Mouse (Mus musculus): ENCODE data around the gene Taok1.
"Not testable (repeated sequence)": the region's sequence is repeated elsewhere in the genome, so short reads cannot be mapped to it uniquely, and the experiment has no call there.

Gene Taok1

DNA sequence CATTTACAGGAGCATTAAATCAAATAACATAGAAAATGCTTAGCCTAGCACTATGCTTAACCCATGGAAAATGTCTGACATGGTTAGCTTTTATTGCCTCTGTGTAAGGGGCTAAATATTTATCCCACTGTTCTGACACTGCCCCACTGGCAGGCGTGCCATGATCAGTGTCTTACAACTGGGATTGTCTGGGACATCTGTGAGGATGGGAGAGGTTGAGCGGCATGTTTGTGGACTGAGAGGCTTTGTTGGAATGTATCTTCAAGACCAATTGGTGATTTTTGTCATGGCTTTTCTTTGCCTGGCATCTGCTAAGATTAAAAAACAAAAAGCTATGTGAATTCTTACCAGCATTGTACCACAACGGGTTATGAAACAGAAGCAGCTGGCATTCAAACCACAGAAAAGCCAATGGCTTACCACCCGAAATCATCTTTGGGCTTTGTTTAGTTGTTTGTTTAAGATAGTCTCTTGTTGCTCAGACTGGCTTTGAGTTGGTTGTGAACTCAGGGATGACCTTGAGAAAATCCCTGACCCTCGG is 7.5 kb upstream of the Taok1 start:
- no peaks in the 10 kb centered on the region for H3K36me3 ChIP-seq (ENCODE audit: control insufficient read depth, insufficient read depth, low read length, poor library complexity, severe bottlenecking)
- H3K27me3 ChIP-seq (ENCODE audit: control insufficient read depth, insufficient read depth, low read length, poor library complexity, severe bottlenecking) = no peaks in the 10 kb centered on the region
- DNase-seq (ENCODE audit: low read depth, low spot score) = no peak

DNA sequence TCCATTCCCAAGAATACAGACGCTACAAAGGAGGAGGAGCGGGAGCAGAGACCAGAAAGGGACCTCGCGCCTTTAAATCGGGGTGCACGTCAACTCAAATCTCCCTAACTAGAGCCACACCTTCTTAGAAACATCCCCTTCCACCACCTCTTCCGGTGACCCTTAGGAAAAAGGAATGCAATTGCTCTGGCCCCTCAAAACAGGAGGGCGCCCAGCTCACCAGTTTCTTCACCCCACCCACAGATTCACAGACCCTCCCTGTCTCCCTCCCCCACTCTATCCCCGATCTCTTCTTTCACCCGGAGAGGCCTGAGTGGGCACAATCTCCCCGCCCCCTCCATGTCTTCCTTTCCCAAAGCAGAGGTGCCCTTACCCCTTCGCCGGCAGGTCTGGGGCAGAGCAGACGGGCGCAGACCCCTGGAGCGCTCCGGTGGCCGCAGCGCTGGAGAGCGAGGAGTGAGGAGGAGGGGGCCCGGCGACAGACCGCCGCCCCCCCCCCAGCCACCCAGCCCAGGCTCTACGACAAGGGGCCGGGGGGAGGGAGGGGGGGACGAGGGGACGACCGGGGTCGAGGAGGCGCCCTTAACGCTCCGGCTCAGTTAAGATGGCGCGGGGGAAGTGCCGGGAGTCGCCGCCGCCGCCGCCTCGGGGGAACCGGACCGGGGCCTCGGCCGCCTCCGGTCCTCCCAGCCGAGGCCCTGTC is 629 bp downstream of the Taok1 start:
- Histone ChIP-seq H3K36me3 (ENCODE audit: control insufficient read depth, insufficient read depth, low read length, poor library complexity, severe bottlenecking) (no peaks in the 10 kb centered on the region), H3K27me3 (ENCODE audit: control insufficient read depth, insufficient read depth, low read length, poor library complexity, severe bottlenecking) (no peaks in the 10 kb centered on the region)
- DNase-seq (ENCODE audit: low read depth, low spot score) = peak; percentile 38

DNA sequence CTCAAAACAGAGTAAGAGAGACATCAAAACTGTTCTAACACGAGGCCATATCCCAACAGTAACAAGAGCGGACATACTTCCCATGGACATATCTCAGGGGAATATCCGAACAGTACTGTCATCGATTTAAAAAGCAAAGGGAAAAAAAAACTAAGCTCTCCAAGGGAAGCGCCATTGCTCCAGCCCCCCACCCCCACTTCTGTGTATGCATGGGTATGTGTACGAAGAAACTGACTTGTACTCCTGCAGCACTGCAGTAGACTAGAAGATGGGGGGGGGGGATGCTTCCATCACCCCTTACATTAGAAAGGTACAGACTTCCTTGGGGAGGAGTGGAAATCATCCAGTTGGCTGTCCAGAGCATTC is 1.2 kb downstream of the Taok1 start:
- Histone ChIP-seq H3K27me3 (ENCODE audit: control insufficient read depth, insufficient read depth, low read length, poor library complexity, severe bottlenecking) (no peaks in the 10 kb centered on the region), H3K36me3 (ENCODE audit: control insufficient read depth, insufficient read depth, low read length, poor library complexity, severe bottlenecking) (no peaks in the 10 kb centered on the region)
- no peak for DNase-seq (ENCODE audit: low read depth, low spot score)

DNA sequence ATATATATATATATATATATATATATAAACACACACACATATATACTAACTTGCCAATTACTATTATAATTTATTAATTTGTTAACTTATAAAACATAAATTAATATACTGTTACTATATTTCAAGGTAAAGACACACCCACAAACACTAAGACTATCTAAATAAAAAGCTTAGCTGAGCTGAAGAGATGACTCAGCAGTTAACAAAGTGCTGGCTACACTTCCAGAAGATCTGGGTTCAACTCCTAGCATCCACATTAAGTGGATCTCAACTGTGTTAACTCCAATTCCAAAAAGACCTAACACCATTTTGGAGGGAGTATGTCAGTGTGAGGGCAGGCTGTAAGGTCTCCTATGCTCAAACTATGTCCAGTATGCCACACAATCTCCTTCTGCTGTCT is 10.3 kb downstream of the Taok1 start:
- DNase-seq (ENCODE audit: low read depth, low spot score) = no peak
- Histone ChIP-seq H3K27me3 (ENCODE audit: control insufficient read depth, insufficient read depth, low read length, poor library complexity, severe bottlenecking) (no peaks in the 10 kb centered on the region), H3K36me3 (ENCODE audit: control insufficient read depth, insufficient read depth, low read length, poor library complexity, severe bottlenecking) (no peaks in the 10 kb centered on the region; the same call in 1 of the 2 replicates)

DNA sequence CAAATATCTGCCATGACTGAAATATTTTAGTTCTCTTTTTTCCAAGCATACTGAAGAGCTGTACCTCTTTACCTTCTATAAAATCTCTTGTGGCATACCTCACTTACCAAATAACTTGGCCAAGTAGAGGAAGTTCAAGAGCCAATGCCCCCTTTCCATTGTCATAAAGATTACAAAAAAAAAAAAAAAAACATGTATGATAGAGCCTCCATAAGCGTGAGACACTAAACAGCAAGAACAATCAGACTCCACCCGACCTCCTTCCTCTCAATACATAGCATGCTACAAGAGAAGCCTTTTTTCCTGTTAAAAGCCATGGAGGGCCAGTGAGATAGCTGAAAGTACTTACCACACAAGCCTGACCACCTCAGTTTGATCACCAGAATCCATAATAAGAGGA is 16.2 kb downstream of the Taok1 start:
- no peak for DNase-seq (ENCODE audit: low read depth, low spot score)
- Histone ChIP-seq H3K27me3 (ENCODE audit: control insufficient read depth, insufficient read depth, low read length, poor library complexity, severe bottlenecking) (no peaks in the 10 kb centered on the region), H3K36me3 (ENCODE audit: control insufficient read depth, insufficient read depth, low read length, poor library complexity, severe bottlenecking) (no peaks in the 10 kb centered on the region)

DNA sequence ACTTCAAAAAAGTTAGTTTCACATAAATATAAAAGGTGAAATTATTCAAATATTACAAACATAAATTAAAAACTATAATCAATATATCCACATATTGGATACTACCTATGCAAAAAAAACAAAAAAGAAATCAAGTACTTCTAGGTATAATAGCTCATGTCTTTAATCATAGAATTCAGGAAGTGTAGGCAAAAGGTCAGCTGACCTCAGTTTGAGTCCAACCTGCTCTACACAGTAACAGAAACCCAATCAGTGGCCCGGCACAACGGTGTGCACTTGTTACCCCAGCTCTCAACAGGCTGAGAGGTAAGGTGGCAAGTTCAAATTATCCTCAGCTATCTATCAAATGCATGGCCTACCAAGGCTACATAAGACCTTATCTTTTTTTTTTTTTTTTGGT is 16.8 kb downstream of the Taok1 start:
- DNase-seq (ENCODE audit: low read depth, low spot score) = no peak
- Histone ChIP-seq H3K27me3 (ENCODE audit: control insufficient read depth, insufficient read depth, low read length, poor library complexity, severe bottlenecking) (no peaks in the 10 kb centered on the region), H3K36me3 (ENCODE audit: control insufficient read depth, insufficient read depth, low read length, poor library complexity, severe bottlenecking) (no peaks in the 10 kb centered on the region)

DNA sequence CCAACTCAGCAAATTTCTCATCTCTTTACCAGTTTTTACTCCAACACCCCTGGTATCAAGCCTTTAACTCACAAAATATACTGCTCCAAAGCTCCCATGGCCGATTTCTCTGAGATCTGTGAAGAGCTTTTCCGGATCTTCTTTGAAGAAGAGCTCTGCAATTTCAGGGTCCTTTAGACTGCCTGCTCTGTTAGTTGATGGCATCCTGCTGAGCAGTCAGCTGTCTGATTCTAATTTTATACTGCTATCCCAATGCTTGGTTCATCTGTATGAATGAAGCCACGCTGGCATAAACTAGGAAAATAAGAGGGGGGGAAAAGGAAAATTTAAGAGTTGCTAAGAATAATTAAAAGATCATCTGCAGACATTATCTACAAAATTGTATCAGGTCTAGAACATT is 22.4 kb downstream of the Taok1 start:
- Histone ChIP-seq H3K36me3 (ENCODE audit: control insufficient read depth, insufficient read depth, low read length, poor library complexity, severe bottlenecking) (peaks cover 11% of the 10 kb centered on the region; the same call in 1 of the 2 replicates), H3K27me3 (ENCODE audit: control insufficient read depth, insufficient read depth, low read length, poor library complexity, severe bottlenecking) (no peaks in the 10 kb centered on the region)
- DNase-seq (ENCODE audit: low read depth, low spot score) = no peak

DNA sequence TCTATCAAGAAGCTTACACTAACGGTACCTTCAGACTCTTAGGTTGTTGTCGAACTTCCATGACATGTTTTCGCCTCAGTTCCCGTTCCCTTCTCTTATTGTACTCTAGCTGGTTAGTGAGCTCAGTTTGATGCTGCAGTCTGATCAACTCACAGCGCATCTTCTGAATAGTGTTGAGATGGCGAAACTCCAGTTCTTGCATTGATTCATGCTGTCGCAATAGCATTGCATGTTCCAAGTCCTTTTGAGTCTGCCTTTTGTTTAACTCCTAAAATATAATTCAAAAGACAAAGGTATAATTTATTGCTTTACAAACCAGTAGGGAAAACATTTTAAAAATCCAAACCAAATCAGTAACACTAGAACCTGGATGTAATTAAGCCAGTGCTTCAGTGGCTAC is 62.4 kb downstream of the Taok1 start:
- no peak for DNase-seq (ENCODE audit: low read depth, low spot score)
- peaks cover 22% of the 10 kb centered on the region for H3K36me3 ChIP-seq (ENCODE audit: control insufficient read depth, insufficient read depth, low read length, poor library complexity, severe bottlenecking)
- H3K27me3 ChIP-seq (ENCODE audit: control insufficient read depth, insufficient read depth, low read length, poor library complexity, severe bottlenecking) = no peaks in the 10 kb centered on the region

DNA sequence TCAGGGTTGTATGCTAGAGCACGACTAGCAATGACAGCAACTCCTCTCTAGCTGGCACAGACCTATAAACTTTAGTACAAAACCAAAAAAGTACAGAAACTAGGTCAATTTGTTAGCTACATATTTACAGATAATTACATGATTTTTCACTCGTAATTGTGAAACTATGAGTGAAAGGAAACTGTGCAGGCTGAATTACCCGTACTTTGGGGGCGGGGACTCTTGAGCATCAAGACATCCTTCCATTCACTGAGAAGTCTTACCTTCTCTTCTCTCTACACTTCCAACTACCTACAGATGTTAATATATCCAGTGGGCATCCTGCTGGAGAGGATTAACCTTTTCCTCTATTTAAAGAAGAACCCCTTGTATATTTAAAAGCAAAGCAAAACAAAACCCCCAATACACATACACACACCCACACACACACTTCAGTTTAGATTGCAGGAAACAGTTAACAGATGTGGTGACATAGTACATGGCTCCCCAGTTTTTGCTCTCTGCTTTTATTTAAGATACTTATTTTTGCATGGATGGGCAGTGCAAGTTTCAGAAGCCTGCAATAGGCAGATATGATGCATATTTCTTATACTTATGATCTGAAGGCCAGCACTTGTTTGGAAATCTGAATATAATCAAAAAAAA is 75.3 kb downstream of the Taok1 start:
- Histone ChIP-seq H3K27me3 (ENCODE audit: control insufficient read depth, insufficient read depth, low read length, poor library complexity, severe bottlenecking) (no peaks in the 10 kb centered on the region), H3K36me3 (ENCODE audit: control insufficient read depth, insufficient read depth, low read length, poor library complexity, severe bottlenecking) (no peaks in the 10 kb centered on the region)
- no peak for DNase-seq (ENCODE audit: low read depth, low spot score)

DNA sequence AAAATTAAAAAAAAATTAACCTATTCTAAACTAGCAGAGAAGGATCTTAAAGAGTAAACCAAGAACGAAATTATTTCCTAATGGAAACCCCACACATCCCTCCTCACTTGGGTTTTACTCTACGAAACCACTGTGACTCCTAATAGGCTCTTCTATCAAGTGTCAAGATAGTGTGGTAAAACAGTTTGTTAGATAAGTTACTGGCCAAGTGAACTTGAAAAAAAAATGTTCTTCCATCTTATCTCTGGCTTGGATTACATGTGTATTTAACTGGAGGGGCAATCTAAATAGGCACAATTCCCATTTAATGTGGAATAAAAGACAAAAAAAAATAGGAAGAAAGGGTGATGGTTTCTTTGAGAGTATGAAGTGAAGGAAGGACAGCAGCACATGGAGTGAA is 76.8 kb downstream of the Taok1 start:
- Histone ChIP-seq H3K27me3 (ENCODE audit: control insufficient read depth, insufficient read depth, low read length, poor library complexity, severe bottlenecking) (no peaks in the 10 kb centered on the region), H3K36me3 (ENCODE audit: control insufficient read depth, insufficient read depth, low read length, poor library complexity, severe bottlenecking) (no peaks in the 10 kb centered on the region)
- no peak for DNase-seq (ENCODE audit: low read depth, low spot score)

DNA sequence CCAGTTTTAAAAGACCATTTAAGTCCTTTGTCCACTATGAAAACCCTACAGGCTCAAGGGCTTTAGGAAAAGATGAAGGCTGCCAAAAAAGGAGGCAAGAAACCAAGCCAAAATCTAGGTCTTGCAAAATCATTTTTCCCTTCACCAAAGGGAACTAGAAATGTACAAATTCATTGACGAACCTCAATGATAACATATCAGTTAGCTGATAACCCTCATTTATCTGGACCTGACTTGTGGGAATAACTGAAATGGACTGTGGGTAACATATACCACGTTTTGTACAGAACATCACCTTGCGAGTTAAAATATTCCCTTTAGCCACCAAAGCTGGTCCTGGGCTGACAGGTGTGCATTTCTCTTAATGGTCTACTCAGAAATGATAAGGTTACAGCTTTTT is 78.0 kb downstream of the Taok1 start:
- Histone ChIP-seq H3K36me3 (ENCODE audit: control insufficient read depth, insufficient read depth, low read length, poor library complexity, severe bottlenecking) (no peaks in the 10 kb centered on the region), H3K27me3 (ENCODE audit: control insufficient read depth, insufficient read depth, low read length, poor library complexity, severe bottlenecking) (no peaks in the 10 kb centered on the region)
- DNase-seq (ENCODE audit: low read depth, low spot score) = no peak

DNA sequence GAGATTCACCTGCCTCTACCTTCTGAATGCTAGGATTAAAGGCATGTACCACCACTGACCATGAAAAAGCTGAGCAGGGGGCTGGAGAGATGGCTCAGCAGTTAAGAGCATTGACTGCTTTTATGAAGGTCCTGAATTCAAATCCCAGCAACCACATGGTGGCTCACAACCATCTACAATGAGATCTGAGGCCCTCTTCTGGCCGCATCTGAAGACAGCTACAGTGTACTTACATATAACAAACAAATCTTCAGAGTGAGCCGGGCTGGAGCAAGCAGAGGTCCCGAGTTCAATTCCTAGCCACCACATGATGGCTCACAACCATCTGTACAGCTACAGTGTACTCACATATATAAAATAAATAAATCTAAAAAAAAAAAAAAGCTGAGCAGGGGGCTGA is 79.2 kb downstream of the Taok1 start:
- not testable (repeated sequence) for DNase-seq (ENCODE audit: low read depth, low spot score); H3K36me3 ChIP-seq (ENCODE audit: control insufficient read depth, insufficient read depth, low read length, poor library complexity, severe bottlenecking); H3K27me3 ChIP-seq (ENCODE audit: control insufficient read depth, insufficient read depth, low read length, poor library complexity, severe bottlenecking)

DNA sequence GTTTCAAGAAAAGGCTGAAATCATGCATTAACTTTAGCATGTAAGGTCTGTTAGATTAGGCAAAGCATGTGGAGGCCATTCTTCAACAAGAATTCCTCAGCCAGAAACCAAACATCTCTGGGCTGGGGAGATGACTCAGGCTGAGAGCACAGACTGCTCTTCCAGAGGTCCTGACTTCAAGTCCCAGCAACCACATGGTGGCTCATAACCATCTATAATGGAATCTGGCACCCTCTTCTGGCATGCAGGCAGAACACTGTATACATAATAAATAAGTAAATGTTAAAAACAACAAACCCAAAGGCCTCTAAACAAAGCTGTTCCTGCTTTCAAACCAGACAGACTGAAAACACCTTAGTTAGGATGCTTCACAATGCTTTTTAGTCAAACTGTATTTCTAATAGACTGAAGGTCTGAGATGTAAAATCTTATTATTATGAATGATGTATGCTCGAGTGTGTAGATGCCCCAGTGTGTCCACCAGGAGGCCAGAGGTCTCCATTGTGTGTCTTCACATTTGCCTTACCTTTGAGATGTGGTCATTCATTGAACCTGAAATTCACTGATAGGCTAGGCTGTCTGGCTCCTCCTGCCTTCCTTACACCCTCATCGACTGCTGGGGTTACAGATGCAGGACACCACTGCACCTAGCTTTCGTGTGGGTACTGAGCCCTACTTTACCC is 81.7 kb downstream of the Taok1 start:
- H3K27me3 ChIP-seq (ENCODE audit: control insufficient read depth, insufficient read depth, low read length, poor library complexity, severe bottlenecking) = no peaks in the 10 kb centered on the region
- no peak for DNase-seq (ENCODE audit: low read depth, low spot score)
- no peaks in the 10 kb centered on the region for H3K36me3 ChIP-seq (ENCODE audit: control insufficient read depth, insufficient read depth, low read length, poor library complexity, severe bottlenecking)

DNA sequence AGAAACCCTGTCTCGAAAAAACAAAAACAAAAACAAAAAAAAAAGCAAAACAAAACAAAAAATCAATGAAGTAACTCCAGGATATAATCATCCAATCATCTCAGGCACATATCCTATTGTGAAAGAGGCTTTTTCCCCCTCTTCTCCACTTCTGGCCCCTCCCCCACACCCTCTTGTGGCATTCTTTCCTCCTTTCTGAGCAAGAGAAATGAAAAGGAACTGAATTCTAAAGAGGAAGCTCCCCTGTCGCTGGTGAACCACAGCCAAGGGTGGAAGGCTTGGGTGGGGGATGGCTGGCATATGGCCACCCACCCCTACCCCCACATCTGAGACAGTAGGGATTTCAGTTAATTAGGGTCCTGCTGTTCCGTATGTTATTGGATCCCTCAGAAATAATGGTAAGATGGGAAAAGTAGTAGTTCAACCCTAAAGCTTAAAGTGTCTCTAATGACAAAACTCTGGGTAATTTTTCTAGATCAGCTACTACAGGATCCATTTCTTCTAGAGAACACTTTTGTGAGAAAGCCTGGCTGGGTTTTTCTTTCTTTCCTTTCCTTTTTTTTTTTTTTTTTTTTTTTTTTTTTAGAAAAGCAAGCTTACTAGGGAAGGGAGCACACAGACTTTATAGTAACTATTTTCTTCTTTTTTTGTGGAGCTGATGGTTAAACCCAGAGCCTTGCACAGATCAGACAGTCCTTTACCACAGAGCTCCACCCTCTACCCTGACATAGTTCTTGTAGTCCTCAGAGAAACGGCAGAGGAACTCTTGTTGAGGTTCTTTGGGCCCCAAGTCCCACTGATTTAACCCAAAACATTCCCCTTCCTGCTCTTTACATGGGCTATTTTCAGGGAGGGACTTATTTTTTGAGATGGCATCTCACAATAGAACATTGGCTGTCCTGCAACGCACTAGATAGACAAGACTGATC is 86.8 kb downstream of the Taok1 start:
- peak; percentile 48 for DNase-seq (ENCODE audit: low read depth, low spot score)
- H3K27me3 ChIP-seq (ENCODE audit: control insufficient read depth, insufficient read depth, low read length, poor library complexity, severe bottlenecking) = no peaks in the 10 kb centered on the region
- no peaks in the 10 kb centered on the region for H3K36me3 ChIP-seq (ENCODE audit: control insufficient read depth, insufficient read depth, low read length, poor library complexity, severe bottlenecking)
